Mouse (Mus musculus) liver, embryonic 16.5 days (tissue): ENCODE results near the gene Fam243. TPM values are rescaled to one million over a fixed set of nuclear protein-coding genes. Genes with fewer than 3 reads are reported as not detected.
A peak's percentile ranks its signal among the peaks of the same experiment; 100 is the strongest.

Experiments used
- ATAC-seq: fragments of 200-750 bp; cut with Nextera tagmentation; 2 replicates; pipeline ENCODE4 v1.8.0; 2017; ENCODE audit warnings: low read depth, mild to moderate bottlenecking, moderate number of reproducible peaks, moderate library complexity
- H3K27ac ChIP-seq: fragments of 300-500 bp; sonication (generic); 2 replicates; pipeline ENCODE4 v1.5.1; 2014; ENCODE audit warnings: mild to moderate bottlenecking, low read length
- H3K27me3 ChIP-seq: fragments of 300-500 bp; sonication (generic); 2 replicates; pipeline ENCODE4 v1.6.1; 2014; ENCODE audit warnings: low read depth, low read length, mixed read lengths; ENCODE audit not compliant: control insufficient read depth, insufficient read depth
- H3K36me3 ChIP-seq: fragments of 300-500 bp; sonication (generic); 2 replicates; pipeline ENCODE4 v1.6.1; 2014; ENCODE audit warnings: mild to moderate bottlenecking; ENCODE audit not compliant: control insufficient read depth, insufficient read depth
- H3K4me1 ChIP-seq: fragments of 300-500 bp; sonication (generic); 2 replicates; pipeline ENCODE4 v1.6.1; 2014; ENCODE audit warnings: low read depth, low read length, mixed read lengths; ENCODE audit not compliant: control insufficient read depth
- H3K4me2 ChIP-seq: fragments of 300-500 bp; sonication (generic); 2 replicates; pipeline ENCODE4 v1.6.1; 2014; ENCODE audit warnings: low read depth, low read length, mixed read lengths
- H3K4me3 ChIP-seq: fragments of 300-500 bp; sonication (generic); 2 replicates; pipeline ENCODE4 v1.5.1; 2014; ENCODE audit warnings: low read depth, mild to moderate bottlenecking, low read length
- H3K9ac ChIP-seq: fragments of 300-500 bp; sonication (generic); 2 replicates; pipeline ENCODE4 v1.6.1; 2014; ENCODE audit warnings: low read depth, low read length
- H3K9me3 ChIP-seq: fragments of 300-500 bp; sonication (generic); replicated peaks from 2 replicates; pipeline ENCODE4 v1.6.1; 2016; ENCODE audit warnings: low read length; ENCODE audit not compliant: control insufficient read depth
- WGBS: fragments of 180-500 bp; shearing (Covaris S2); extraction: QIAGEN DNeasy Blood & Tissue Kit; methylation state at CpG from one replicate; pipeline ENCODE4 v1.1.7; 2014; ENCODE audit not compliant: insufficient replicate concordance; 5-methylcytosine and 5-hydroxymethylcytosine counted together
- polyA plus RNA-seq: library from polyadenylated mRNA; unstranded; fragments of >200 nt; fragmentation: Nextera tagmentation; extraction: Ambion mirVana; gene quantifications from 2 replicates; pipeline ENCODE4 v1.2.1, GENCODE M21; 2015

The Fam243 gene
- not detected in 2 replicates for polyA plus RNA-seq

DNA sequence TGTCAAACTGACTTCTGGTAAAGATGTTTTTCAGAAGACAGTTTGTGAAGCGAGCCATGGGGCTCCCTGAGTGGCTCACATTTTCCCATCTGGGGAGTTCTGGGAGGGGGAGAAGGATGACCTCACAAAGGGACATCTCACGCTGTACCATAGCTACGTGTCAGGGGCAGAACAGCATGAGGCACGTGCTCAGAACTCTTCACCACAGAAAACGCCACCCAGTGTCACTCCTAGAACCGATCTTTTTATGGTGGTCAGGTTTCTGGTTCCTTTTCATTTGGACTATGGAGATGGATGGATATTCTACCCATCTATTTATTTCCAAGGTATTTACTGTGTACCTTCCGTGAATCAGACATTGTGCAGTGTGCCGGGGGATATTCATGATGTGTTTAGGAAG is at the start of gene Fam243:
TSS of gene Fam243 (minus strand) at position 101 of the 400 bp plus-strand sequence.
- H3K4me3 ChIP-seq = no peak within 1 kb of the TSS
- no peaks in the 10 kb centered on the region for H3K9me3 ChIP-seq
- 74% methylated on average over 8 of the region's 8 CpGs for WGBS
- H3K4me2 ChIP-seq = no peak within 1 kb of the TSS
- H3K9ac ChIP-seq = no peak within 1 kb of the TSS
- no peaks in the 10 kb centered on the region for H3K4me1 ChIP-seq
- no peaks in the 10 kb centered on the region for H3K36me3 ChIP-seq
- H3K27ac ChIP-seq = no peak within 1 kb of the TSS
- H3K27me3 ChIP-seq = no peaks in the 10 kb centered on the region
- no peak for ATAC-seq

DNA sequence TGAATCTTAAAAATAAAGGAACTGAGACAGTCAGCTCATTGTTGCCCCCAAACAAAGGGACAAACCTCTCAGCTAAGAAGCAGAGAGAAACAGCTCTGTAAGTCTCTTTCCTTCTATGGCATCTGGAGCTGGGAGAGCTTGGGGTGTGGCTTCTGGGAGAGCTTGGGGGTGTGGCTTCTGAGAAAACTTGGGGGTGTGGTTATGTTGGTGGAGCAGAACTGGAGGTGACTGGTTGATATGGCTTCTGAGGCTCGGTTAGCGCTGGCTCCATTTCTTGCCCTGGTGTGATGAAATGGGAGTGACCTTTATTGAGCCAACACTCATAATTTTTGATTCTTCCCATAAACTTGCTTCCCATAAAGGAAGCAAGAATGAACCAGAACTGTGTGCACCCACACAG is 48.0 kb upstream of the Fam243 start:
- H3K9ac ChIP-seq = no peak overlapping the region
- no peaks in the 10 kb centered on the region; the same call in 1 of the 2 replicates for H3K27me3 ChIP-seq
- H3K4me3 ChIP-seq = no peak overlapping the region
- WGBS = 24% methylated on average over 2 of the region's 2 CpGs
- no peaks in the 10 kb centered on the region; the same call in none of the 2 replicates for H3K4me1 ChIP-seq
- H3K4me2 ChIP-seq = no peak overlapping the region
- no peaks in the 10 kb centered on the region for H3K36me3 ChIP-seq
- H3K27ac ChIP-seq = no peak overlapping the region
- peak; percentile 83 for ATAC-seq
- no peaks in the 10 kb centered on the region for H3K9me3 ChIP-seq

- H3K4me3 ChIP-seq = no peak overlapping the region
- H3K4me1 ChIP-seq = no peaks in the 10 kb centered on the region; the same call in none of the 2 replicates
- H3K9ac ChIP-seq = no peak overlapping the region
- no peak overlapping the region for H3K4me2 ChIP-seq
- H3K9me3 ChIP-seq = no peaks in the 10 kb centered on the region
- H3K27ac ChIP-seq = no peak overlapping the region
- no peaks in the 10 kb centered on the region for H3K27me3 ChIP-seq
- WGBS = 61% methylated on average over 7 of the region's 7 CpGs
- no peaks in the 10 kb centered on the region for H3K36me3 ChIP-seq
- ATAC-seq = no peak
These were observed 44.2 kb upstream of the Fam243 start for GRCm38 (mm10) chr16:92365477-92365876.

DNA sequence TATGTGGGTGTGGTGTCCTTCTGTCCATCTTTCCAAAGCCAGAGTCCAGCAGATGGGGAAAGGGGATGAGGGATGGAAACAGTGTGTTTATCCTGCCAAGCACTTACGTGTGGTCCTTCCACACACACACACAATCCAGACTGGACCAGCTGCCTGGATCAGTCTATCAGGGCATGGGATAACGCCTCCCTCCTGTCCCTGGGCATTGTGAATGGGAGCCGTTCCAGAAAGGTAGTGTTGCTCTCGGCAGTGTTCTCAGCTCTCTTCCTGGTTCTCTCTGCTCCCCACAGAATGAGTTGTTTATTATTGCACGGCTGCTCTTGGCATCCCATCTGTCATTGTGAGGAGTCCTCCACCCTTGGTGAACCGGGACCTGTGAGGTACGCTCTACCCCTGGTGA is 39.5 kb upstream of the Fam243 start:
- ATAC-seq = no peak
- Histone ChIP-seq H3K4me3 (no peak overlapping the region), H3K4me2 (no peak overlapping the region), H3K9me3 (no peaks in the 10 kb centered on the region), H3K27ac (no peak overlapping the region), H3K27me3 (no peaks in the 10 kb centered on the region), H3K9ac (no peak overlapping the region), H3K4me1 (no peaks in the 10 kb centered on the region), H3K36me3 (no peaks in the 10 kb centered on the region)
- 59% methylated on average over 7 of the region's 7 CpGs for WGBS

DNA sequence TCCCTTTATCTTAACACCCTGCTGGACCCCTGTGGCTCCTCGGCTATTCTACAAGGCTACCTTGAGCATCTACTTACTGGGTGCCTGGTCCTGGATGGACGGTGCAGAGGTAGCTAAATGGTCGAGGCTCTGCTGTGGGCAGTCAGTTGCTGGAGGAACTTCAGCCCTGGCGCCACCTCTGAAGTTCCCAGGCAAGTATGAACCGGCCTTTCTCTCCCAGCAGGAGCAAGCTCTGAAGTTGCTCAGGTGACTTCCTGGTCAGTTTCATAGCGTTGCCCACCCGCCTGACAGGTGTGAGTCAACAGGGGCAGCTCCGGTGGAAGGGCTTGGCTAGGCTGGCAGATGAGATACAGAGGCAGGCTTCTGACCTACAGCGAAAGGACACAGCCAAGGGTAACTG is 38.0 kb upstream of the Fam243 start, which contains the start of gene Kcne1:
TSS of gene Kcne1 (minus strand) at position 240 of the 400 bp plus-strand sequence.
- no peak within 1 kb of the TSS for H3K4me3 ChIP-seq
- no peak within 1 kb of the TSS for H3K4me2 ChIP-seq
- H3K4me1 ChIP-seq = no peaks in the 10 kb centered on the region
- WGBS = 46% methylated on average over 9 of the region's 9 CpGs
- H3K27ac ChIP-seq = no peak within 1 kb of the TSS
- H3K9ac ChIP-seq = no peak within 1 kb of the TSS
- H3K36me3 ChIP-seq = no peaks in the 10 kb centered on the region
- no peaks in the 10 kb centered on the region for H3K27me3 ChIP-seq
- ATAC-seq = no peak
- no peaks in the 10 kb centered on the region for H3K9me3 ChIP-seq

- Histone ChIP-seq H3K9me3 (no peaks in the 10 kb centered on the region), H3K36me3 (no peaks in the 10 kb centered on the region), H3K4me1 (no peaks in the 10 kb centered on the region), H3K4me3 (no peak overlapping the region), H3K9ac (no peak overlapping the region), H3K4me2 (no peak overlapping the region), H3K27me3 (no peaks in the 10 kb centered on the region), H3K27ac (no peak overlapping the region)
- no peak for ATAC-seq
- 31% methylated on average over 9 of the region's 9 CpGs for WGBS
These were observed 37.5 kb upstream of the Fam243 start for GRCm38 (mm10) chr16:92358734-92359133.

GRCm38 (mm10) chr16:92357566-92357965 is 36.3 kb upstream of the Fam243 start:
- no peak overlapping the region for H3K4me3 ChIP-seq
- no peaks in the 10 kb centered on the region for H3K27me3 ChIP-seq
- H3K27ac ChIP-seq = no peak overlapping the region
- no peak overlapping the region for H3K4me2 ChIP-seq
- no peaks in the 10 kb centered on the region for H3K36me3 ChIP-seq
- WGBS = 65% methylated on average over 10 of the region's 10 CpGs
- no peaks in the 10 kb centered on the region for H3K4me1 ChIP-seq
- no peaks in the 10 kb centered on the region for H3K9me3 ChIP-seq
- ATAC-seq = no peak
- H3K9ac ChIP-seq = no peak overlapping the region

DNA sequence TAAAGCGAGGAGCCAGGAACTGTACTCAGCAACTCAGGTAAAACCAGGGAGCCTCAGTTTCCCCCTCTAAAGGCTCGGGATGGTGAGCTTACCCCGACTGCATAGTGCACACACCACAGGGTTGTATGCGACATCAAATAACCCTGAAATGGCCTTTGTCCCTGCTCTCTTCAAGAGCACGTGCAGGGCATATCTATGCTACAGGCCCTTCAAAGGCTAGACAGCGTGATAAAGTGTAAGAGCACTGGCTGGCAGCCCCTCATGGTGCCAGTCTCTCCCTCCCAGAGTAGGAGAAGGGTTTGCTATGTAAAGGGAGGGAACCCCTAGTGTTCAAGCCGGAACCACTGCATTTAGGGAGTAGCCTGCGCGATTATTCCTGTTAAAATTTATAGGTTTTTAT is 35.8 kb upstream of the Fam243 start:
- no peaks in the 10 kb centered on the region for H3K36me3 ChIP-seq
- H3K27ac ChIP-seq = no peak overlapping the region
- H3K4me1 ChIP-seq = no peaks in the 10 kb centered on the region
- H3K4me2 ChIP-seq = no peak overlapping the region
- no peaks in the 10 kb centered on the region for H3K27me3 ChIP-seq
- no peak for ATAC-seq
- no peak overlapping the region for H3K9ac ChIP-seq
- H3K4me3 ChIP-seq = no peak overlapping the region
- 63% methylated on average over 9 of the region's 9 CpGs for WGBS
- H3K9me3 ChIP-seq = no peaks in the 10 kb centered on the region

DNA sequence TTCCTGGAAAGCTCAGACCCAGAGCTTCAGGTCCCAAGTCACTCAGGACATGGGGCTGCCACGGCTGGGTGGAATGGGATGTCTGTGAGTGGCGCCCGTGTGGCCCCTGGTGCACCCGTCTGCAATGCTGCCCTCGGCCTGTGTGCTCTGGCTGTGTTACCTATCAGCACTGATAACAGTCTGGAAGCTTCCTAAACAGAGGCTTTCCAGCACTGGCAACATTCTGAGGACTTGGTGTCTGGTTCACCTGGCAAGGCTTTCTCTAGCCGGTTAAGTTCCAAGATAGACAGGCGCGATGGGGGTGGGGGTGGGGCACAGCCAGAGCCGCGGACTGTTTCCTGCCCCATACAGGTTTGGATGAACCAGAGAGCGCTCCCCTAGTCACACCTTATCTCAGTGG is 34.7 kb upstream of the Fam243 start:
- H3K4me2 ChIP-seq = no peak overlapping the region
- no peak overlapping the region for H3K4me3 ChIP-seq
- H3K36me3 ChIP-seq = no peaks in the 10 kb centered on the region
- ATAC-seq = no peak
- H3K9me3 ChIP-seq = no peaks in the 10 kb centered on the region
- no peaks in the 10 kb centered on the region for H3K4me1 ChIP-seq
- no peak overlapping the region for H3K27ac ChIP-seq
- WGBS = 40% methylated on average over 11 of the region's 11 CpGs
- H3K27me3 ChIP-seq = no peaks in the 10 kb centered on the region
- H3K9ac ChIP-seq = no peak overlapping the region
